Mouse (Mus musculus) neural tube, embryonic 11.5 days (tissue): ENCODE results near the gene Echdc3. TPM values are rescaled to one million over a fixed set of nuclear protein-coding genes. Genes with fewer than 3 reads are reported as not detected.

ENCODE experiments used
- ATAC-seq: fragments of 200-750 bp; cut with Nextera tagmentation; 2 replicates; pipeline ENCODE4 v1.8.0; 2017; ENCODE audit warnings: moderate number of reproducible peaks, mild to moderate bottlenecking, moderate TSS enrichment, moderate library complexity; ENCODE audit not compliant: insufficient read depth, low FRiP score, low TSS enrichment
- DNase-seq: peaks from one replicate; pipeline ENCODE4 v3.0.0-alpha.2; 2015; ENCODE audit warnings: low spot score
- H3K27ac ChIP-seq: fragments of 300-500 bp; sonication (generic); 2 replicates; pipeline ENCODE4 v1.5.1; 2014; ENCODE audit warnings: low read depth, mild to moderate bottlenecking, low read length
- H3K27me3 ChIP-seq: fragments of 300-500 bp; sonication (generic); 2 replicates; pipeline ENCODE4 v1.6.1; 2014; ENCODE audit warnings: mild to moderate bottlenecking, low read length, mixed read lengths; ENCODE audit not compliant: control insufficient read depth, insufficient read depth
- H3K36me3 ChIP-seq: fragments of 300-500 bp; sonication (generic); 2 replicates; pipeline ENCODE4 v1.6.1; 2014; ENCODE audit warnings: mild to moderate bottlenecking, low read length, moderate library complexity, mixed read lengths; ENCODE audit not compliant: control insufficient read depth, insufficient read depth
- H3K4me1 ChIP-seq: fragments of 300-500 bp; sonication (generic); 2 replicates; pipeline ENCODE4 v1.6.1; 2014; ENCODE audit warnings: low read length, mixed read lengths; ENCODE audit not compliant: control insufficient read depth, insufficient read depth
- H3K4me2 ChIP-seq: fragments of 300-500 bp; sonication (generic); 2 replicates; pipeline ENCODE4 v1.6.1; 2014; ENCODE audit warnings: low read depth, mild to moderate bottlenecking, moderate library complexity
- H3K4me3 ChIP-seq: fragments of 300-500 bp; sonication (generic); 2 replicates; pipeline ENCODE4 v1.5.1; 2014; ENCODE audit warnings: low read depth, low read length
- H3K9ac ChIP-seq: fragments of 300-500 bp; sonication (generic); 2 replicates; pipeline ENCODE4 v1.6.1; 2014; ENCODE audit warnings: mild to moderate bottlenecking, low read length
- H3K9me3 ChIP-seq: fragments of 300-500 bp; sonication (generic); 2 replicates; pipeline ENCODE4 v1.6.1; 2016; ENCODE audit warnings: low read length; ENCODE audit not compliant: control insufficient read depth
- WGBS: fragments of 180-500 bp; shearing (Covaris S2); extraction: QIAGEN DNeasy Blood & Tissue Kit; methylation state at CpG from one replicate; pipeline ENCODE4 v1.1.7; 2014; 5-methylcytosine and 5-hydroxymethylcytosine counted together
- polyA plus RNA-seq: library from polyadenylated mRNA; unstranded; fragments of >200 nt; fragmentation: Nextera tagmentation; extraction: Ambion mirVana; gene quantifications from 2 replicates; pipeline ENCODE4 v1.2.1, GENCODE M21; 2014

Echdc3 gene
- 1.4 and 2.7 TPM in 2 replicates for polyA plus RNA-seq

- Histone ChIP-seq H3K27me3 (no peaks in the 10 kb centered on the region), H3K9me3 (no peaks in the 10 kb centered on the region), H3K9ac (peak within 1 kb of the TSS; percentile 67), H3K27ac (peak within 1 kb of the TSS; percentile 65), H3K36me3 (no peaks in the 10 kb centered on the region), H3K4me1 (peaks cover 6% of the 10 kb centered on the region; the same call in 1 of the 2 replicates), H3K4me3 (peak within 1 kb of the TSS; percentile 44), H3K4me2 (peak within 1 kb of the TSS; percentile 43)
- DNase-seq (peak; percentile 89), ATAC-seq (peak; percentile 87)
- 1% methylated on average over 30 of the region's 30 CpGs for WGBS
Measured at GRCm38 (mm10) chr2:6212724-6213511, at the start of gene Echdc3. Gene Echdc3, minus strand, starts transcription at chr2:6213033.

DNA sequence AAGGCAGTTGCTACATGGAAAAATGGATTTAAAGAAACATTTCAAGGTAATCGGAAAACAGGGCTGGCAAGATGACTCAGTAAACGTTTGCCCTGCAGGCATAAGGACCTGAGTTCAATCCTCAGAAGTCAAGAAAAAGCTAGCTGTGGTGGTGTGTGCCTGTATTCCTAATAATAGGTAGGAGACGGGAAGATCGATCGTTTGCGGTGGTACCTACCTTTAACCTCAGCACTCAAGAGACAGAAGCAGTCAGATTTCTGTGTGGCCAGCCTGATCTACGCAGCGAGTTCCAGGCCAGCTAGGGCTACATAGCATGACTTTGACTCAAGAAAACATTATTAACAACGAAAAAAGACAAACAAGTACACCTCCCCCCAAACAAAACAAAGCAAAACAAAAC, 48.9 kb upstream of the Echdc3 start:
- Histone ChIP-seq H3K4me3 (no peak overlapping the region), H3K4me2 (no peak overlapping the region), H3K9ac (no peak overlapping the region), H3K27me3 (0 out of 2 replicates have a peak, but pooled peaks cover 3% of the 10 kb centered on the region), H3K27ac (peak overlapping the region; percentile 37), H3K36me3 (no peaks in the 10 kb centered on the region), H3K4me1 (no peaks in the 10 kb centered on the region), H3K9me3 (no peaks in the 10 kb centered on the region)
- no peak for DNase-seq
- ATAC-seq, result no peak
- 73% methylated on average over 9 of the region's 9 CpGs for WGBS

- H3K27ac ChIP-seq, result peak overlapping the region; percentile 37
- DNase-seq (peak; percentile 82), ATAC-seq (peak; percentile 90)
- H3K4me3 ChIP-seq, result no peak overlapping the region
- no peak overlapping the region for H3K9ac ChIP-seq
- no peaks in the 10 kb centered on the region for H3K4me1 ChIP-seq
- H3K4me2 ChIP-seq, result no peak overlapping the region
- 17% methylated on average over 8 of the region's 8 CpGs for WGBS
- H3K27me3 ChIP-seq, result 0 out of 2 replicates have a peak, but pooled peaks cover 3% of the 10 kb centered on the region
- no peaks in the 10 kb centered on the region for H3K9me3 ChIP-seq
- no peaks in the 10 kb centered on the region for H3K36me3 ChIP-seq
Measured at GRCm38 (mm10) chr2:6261201-6261672, 48.4 kb upstream of the Echdc3 start.

GRCm38 (mm10) chr2:6260661-6261060, 47.8 kb upstream of the Echdc3 start:
- Histone ChIP-seq H3K9me3 (no peaks in the 10 kb centered on the region), H3K36me3 (no peaks in the 10 kb centered on the region), H3K4me1 (no peaks in the 10 kb centered on the region), H3K9ac (no peak overlapping the region), H3K27me3 (0 out of 2 replicates have a peak, but pooled peaks cover 3% of the 10 kb centered on the region), H3K27ac (no peak overlapping the region), H3K4me3 (no peak overlapping the region), H3K4me2 (no peak overlapping the region)
- ATAC-seq, result peak; percentile 56
- WGBS, result 67% methylated on average over 4 of the region's 4 CpGs
- no peak for DNase-seq

DNA sequence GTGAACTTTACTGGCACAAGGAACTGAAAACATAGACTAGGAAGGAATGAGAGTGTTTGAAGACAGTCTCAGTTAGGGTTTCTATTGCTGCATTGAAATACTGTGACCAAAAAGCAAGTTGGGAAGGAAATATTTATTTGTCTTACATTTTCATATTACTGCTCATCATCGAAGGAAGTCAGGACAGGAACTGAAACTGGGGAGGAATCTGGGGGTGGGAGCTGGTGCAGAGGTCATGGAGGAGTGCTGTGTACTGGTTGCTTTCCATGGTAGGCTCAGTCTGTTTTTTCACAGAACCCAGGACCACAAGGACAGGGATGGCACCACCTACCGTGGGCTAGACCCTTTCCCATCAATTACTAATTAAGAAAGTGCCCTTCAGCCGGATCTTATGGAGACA, 46.3 kb upstream of the Echdc3 start:
- WGBS, result 83% methylated on average over 3 of the region's 3 CpGs
- Histone ChIP-seq H3K27me3 (0 out of 2 replicates have a peak, but pooled peaks cover 3% of the 10 kb centered on the region), H3K4me3 (no peak overlapping the region)

DNA sequence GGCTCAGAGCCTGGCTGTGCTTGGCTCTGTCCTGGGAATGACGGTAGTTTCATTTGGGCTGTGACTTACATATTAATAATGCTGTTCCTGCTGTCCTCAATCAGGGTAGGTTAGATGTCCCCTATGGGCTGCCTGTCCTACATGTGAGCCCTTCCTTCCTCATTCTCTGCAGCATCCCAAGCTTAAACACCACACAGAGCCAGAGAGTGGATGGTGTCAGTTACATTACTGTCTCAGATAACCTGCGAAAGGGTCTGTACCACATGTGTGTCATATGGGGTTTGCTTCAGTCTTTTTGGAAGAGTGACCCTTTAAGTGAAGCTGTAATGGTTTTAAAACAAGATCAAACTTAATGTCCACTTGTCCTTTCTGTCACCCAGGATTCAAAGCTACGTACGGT, 45.2 kb upstream of the Echdc3 start:
- no peak overlapping the region for H3K4me3 ChIP-seq
- no peaks in the 10 kb centered on the region for H3K36me3 ChIP-seq
- H3K4me1 ChIP-seq, result no peaks in the 10 kb centered on the region
- H3K27ac ChIP-seq, result no peak overlapping the region
- ATAC-seq (no peak), DNase-seq (no peak)
- 89% methylated on average over 4 of the region's 4 CpGs for WGBS
- no peak overlapping the region for H3K9ac ChIP-seq
- no peaks in the 10 kb centered on the region for H3K9me3 ChIP-seq
- 0 out of 2 replicates have a peak, but pooled peaks cover 3% of the 10 kb centered on the region for H3K27me3 ChIP-seq
- H3K4me2 ChIP-seq, result no peak overlapping the region

More for the DNA sequence above, 46.3 kb upstream of the Echdc3 start:
- no peak for DNase-seq
- no peaks in the 10 kb centered on the region for H3K9me3 ChIP-seq
- no peaks in the 10 kb centered on the region for H3K36me3 ChIP-seq
- no peak overlapping the region for H3K9ac ChIP-seq
- ATAC-seq, result no peak
- no peaks in the 10 kb centered on the region for H3K4me1 ChIP-seq
- no peak overlapping the region for H3K27ac ChIP-seq
- H3K4me2 ChIP-seq, result no peak overlapping the region

DNA sequence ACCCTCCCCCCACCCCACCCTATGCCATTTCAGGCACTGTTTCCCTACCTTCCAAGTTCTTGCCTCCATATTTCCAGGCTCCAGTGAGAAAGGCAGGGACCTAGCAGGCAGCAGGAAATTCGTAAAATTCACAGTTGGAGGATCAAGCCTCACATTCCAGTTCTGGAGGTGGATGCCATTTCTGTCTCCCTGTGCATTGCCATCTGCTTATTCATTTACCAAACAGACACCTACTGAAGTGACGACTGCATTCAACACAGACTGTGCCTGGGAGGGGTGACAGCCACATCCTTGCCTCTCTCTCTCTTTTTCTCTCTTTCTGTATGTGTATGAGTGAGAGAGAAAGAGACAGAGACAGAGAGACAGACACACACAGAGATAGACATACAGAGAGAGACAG, 44.3 kb upstream of the Echdc3 start:
- Histone ChIP-seq H3K4me1 (no peaks in the 10 kb centered on the region), H3K9me3 (no peaks in the 10 kb centered on the region), H3K36me3 (no peaks in the 10 kb centered on the region), H3K27ac (no peak overlapping the region), H3K27me3 (0 out of 2 replicates have a peak, but pooled peaks cover 3% of the 10 kb centered on the region), H3K4me3 (no peak overlapping the region), H3K4me2 (no peak overlapping the region), H3K9ac (no peak overlapping the region)
- ATAC-seq, result no peak
- no peak for DNase-seq
- WGBS, result 72% methylated on average over 2 of the region's 2 CpGs

- H3K36me3 ChIP-seq, result no peaks in the 10 kb centered on the region
- H3K27me3 ChIP-seq, result 0 out of 2 replicates have a peak, but pooled peaks cover 3% of the 10 kb centered on the region
- no peak overlapping the region for H3K4me3 ChIP-seq
- H3K4me2 ChIP-seq, result no peak overlapping the region
- H3K9me3 ChIP-seq, result no peaks in the 10 kb centered on the region
- ATAC-seq (peak; percentile 60; the same call in 1 of the 2 replicates), DNase-seq (no peak)
- H3K4me1 ChIP-seq, result no peaks in the 10 kb centered on the region
- 74% methylated on average over 19 of the region's 19 CpGs for WGBS
- no peak overlapping the region for H3K9ac ChIP-seq
- H3K27ac ChIP-seq, result no peak overlapping the region
Measured at GRCm38 (mm10) chr2:6255989-6256841, 43.4 kb upstream of the Echdc3 start.
